Mouse (Mus musculus): ENCODE measurements around the gene Gm5615.

Gene Gm5615

GRCm38 (mm10) chr9:36541863-36542262 lies at the start of gene Gm5615:
Gene Gm5615, minus strand, starts transcription at chr9:36541963.
- no peak for DNase-seq (ENCODE audit: low spot score)

DNA sequence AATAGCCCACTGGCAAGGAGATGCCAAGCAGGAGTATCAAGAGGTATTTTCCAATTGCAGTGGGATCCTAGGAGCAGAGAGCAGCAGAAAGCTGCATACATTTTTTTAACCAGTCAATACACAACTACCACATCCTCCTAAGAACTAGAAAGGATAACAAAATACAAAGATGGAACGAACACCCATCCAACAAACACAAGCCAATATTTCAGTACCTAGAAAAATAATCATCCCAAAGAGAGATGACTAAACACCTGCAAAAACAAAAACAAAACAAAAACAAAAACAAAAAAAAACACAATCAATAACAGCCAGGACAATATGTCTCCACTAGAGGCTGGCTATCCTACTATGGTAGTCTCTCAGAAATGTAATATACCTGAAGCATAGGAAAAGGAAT lies 40.8 kb upstream of the Gm5615 start, which contains the start of gene Gm17689:
TSS of gene Gm17689 (minus strand) at position 101 of the 400 bp plus-strand sequence.
- no peak for DNase-seq (ENCODE audit: low spot score)

GRCm38 (mm10) chr9:36504211-36504610 lies 37.6 kb downstream of the Gm5615 start:
- no peak for DNase-seq (ENCODE audit: low spot score)

- no peak for DNase-seq (ENCODE audit: low spot score)
Observed at GRCm38 (mm10) chr9:36495824-36496223, 45.9 kb downstream of the Gm5615 start.

- DNase-seq (ENCODE audit: low spot score) = no peak
Observed at GRCm38 (mm10) chr9:36494501-36495220, 47.1 kb downstream of the Gm5615 start.

Measured in urinary bladder, postnatal 10 days (tissue).